Comparison of ENCODE assay signal across 24 mouse cellular contexts in genomic region chr2:10221862-10222261, GRCm38 (mm10).
DNase-seq lines count a peak whose midpoint lies in the region; ATAC-seq and TF ChIP-seq lines count a peak whose summit lies in the region.
"Had no signal": no experiment of that assay in that cellular context is flagged by ENCODE, and none has a peak within 500 bp of the region (broad histone marks: within the 10 kb centered on the region; RNA-seq: fewer than 3 reads in every experiment).

No protein-coding gene starts in this region.

- ATAC-seq in lung, postnatal 0 days, result no peak
- ATAC-seq in intestine, postnatal 0 days, result peak; percentile 64
- ATAC-seq in erythroblast, adult 5-6 weeks (replicated peaks; ENCODE audit: low FRiP score, poor library complexity, severe bottlenecking), result no peak
- ATAC-seq: activated CD4-positive, CD25-positive, alpha-beta regulatory T cell, adult 4 months; forebrain, embryonic 15.5 days had no signal

- 48% methylated on average over 4 of the region's 4 CpGs for WGBS in lung, postnatal 0 days
- 47% methylated on average over 4 of the region's 4 CpGs for WGBS in intestine, postnatal 0 days

- peak; percentile 23 for DNase-seq in lung, postnatal 0 days (ENCODE audit: low spot score)
- no peak for DNase-seq in lung, postnatal 10 days
- DNase-seq in fibroblast of lung, adult 2 months (ENCODE audit: low read depth), result peak; percentile 30
- no peak for DNase-seq in heart, postnatal 25 days (ENCODE audit: low spot score)
- DNase-seq: adrenal gland, postnatal 10 days; adrenal gland, postnatal 36 days; B cell, adult 2 months; cerebellum, adult 18-20 months; cerebellum, adult 9-10 months; cerebellum, postnatal 14 days; gastrocnemius, postnatal 25 days; heart, adult 18-20 months; heart, postnatal 10 days; heart, postnatal 4 days had no signal

- H3K4me3 ChIP-seq in lung, postnatal 0 days (ENCODE audit: low read depth, low read length), result no peak overlapping the region
- no peak overlapping the region for H3K4me3 ChIP-seq in intestine, postnatal 0 days (ENCODE audit: low read depth, low read length)
- H3K4me3 ChIP-seq: forebrain, embryonic 12.5 days; forebrain, embryonic 15.5 days; heart, embryonic 12.5 days; heart, embryonic 15.5 days; hindbrain, embryonic 15.5 days had no signal

- no peak for TF ChIP-seq CTCF in lung, postnatal 0 days (IDR thresholded peaks at IDR 0.05)
- TF ChIP-seq CTCF in intestine, postnatal 0 days (IDR thresholded peaks at IDR 0.05; ENCODE audit: low read depth), result no peak

- intact Hi-C loops in heart, postnatal 25 days (cut with DNase I), result no loop called here

- H3K4me2 ChIP-seq in lung, postnatal 0 days (replicated peaks; ENCODE audit: low read depth, low read length), result no peak overlapping the region
- H3K4me2 ChIP-seq in intestine, postnatal 0 days (replicated peaks; ENCODE audit: low read depth), result no peak overlapping the region
- H3K4me2 ChIP-seq: forebrain, embryonic 12.5 days; forebrain, embryonic 15.5 days; heart, embryonic 12.5 days; heart, embryonic 15.5 days; hindbrain, embryonic 15.5 days had no signal

- no peaks in the 10 kb centered on the region for H3K27me3 ChIP-seq in lung, postnatal 0 days (replicated peaks; ENCODE audit: insufficient read depth, low read length)
- H3K27me3 ChIP-seq in intestine, postnatal 0 days (replicated peaks; ENCODE audit: control insufficient read depth, insufficient read depth, low read length), result no peaks in the 10 kb centered on the region
- H3K27me3 ChIP-seq: CH12.LX; forebrain, embryonic 12.5 days; forebrain, embryonic 15.5 days; heart, embryonic 12.5 days; heart, embryonic 15.5 days; hindbrain, embryonic 15.5 days had no signal

- no peaks in the 10 kb centered on the region for H3K36me3 ChIP-seq in lung, postnatal 0 days (ENCODE audit: insufficient read depth, low read length)
- no peaks in the 10 kb centered on the region for H3K36me3 ChIP-seq in intestine, postnatal 0 days (ENCODE audit: control insufficient read depth, insufficient read depth)
- H3K36me3 ChIP-seq: forebrain, embryonic 12.5 days; forebrain, embryonic 15.5 days; G1E; heart, embryonic 12.5 days; heart, embryonic 15.5 days; hindbrain, embryonic 15.5 days had no signal

- H3K9me3 ChIP-seq in lung, postnatal 0 days (ENCODE audit: low read length), result no peaks in the 10 kb centered on the region
- H3K9me3 ChIP-seq in intestine, postnatal 0 days (ENCODE audit: control insufficient read depth), result no peaks in the 10 kb centered on the region
- H3K9me3 ChIP-seq: forebrain, embryonic 12.5 days; forebrain, embryonic 15.5 days; G1E; heart, embryonic 12.5 days; heart, embryonic 15.5 days; hindbrain, embryonic 15.5 days had no signal

- 0 out of 2 replicates have a peak, but pooled peaks cover 2% of the 10 kb centered on the region for H3K4me1 ChIP-seq in lung, postnatal 0 days (ENCODE audit: insufficient read depth, low read depth, low read length)
- H3K4me1 ChIP-seq in intestine, postnatal 0 days (replicated peaks; ENCODE audit: control insufficient read depth, insufficient read depth, low read length), result no peaks in the 10 kb centered on the region
- H3K4me1 ChIP-seq: heart, embryonic 15.5 days; hindbrain, embryonic 15.5 days had no signal

- no peak for TF ChIP-seq EP300 in lung, postnatal 0 days (IDR thresholded peaks at IDR 0.05)

- no peak overlapping the region for H3K27ac ChIP-seq in lung, postnatal 0 days (ENCODE audit: low read length)
- H3K27ac ChIP-seq in intestine, postnatal 0 days (ENCODE audit: low read depth, low read length), result no peak overlapping the region
- H3K27ac ChIP-seq: forebrain, embryonic 12.5 days; forebrain, embryonic 15.5 days; heart, embryonic 15.5 days; hindbrain, embryonic 15.5 days had no signal

- H3K9ac ChIP-seq in lung, postnatal 0 days (replicated peaks; ENCODE audit: low read depth), result no peak overlapping the region
- no peak overlapping the region for H3K9ac ChIP-seq in intestine, postnatal 0 days (ENCODE audit: low read depth, low read length)
- H3K9ac ChIP-seq: forebrain, embryonic 12.5 days; forebrain, embryonic 15.5 days; heart, embryonic 12.5 days; heart, embryonic 15.5 days; hindbrain, embryonic 15.5 days had no signal

Comparison
In these comparisons a context has a peak if more than half of its experiments do, and no peak if none do; other contexts are left out.
1. DNase-seq: peak in lung, postnatal 0 days (single experiment) and fibroblast of lung, adult 2 months (single experiment); none in lung, postnatal 10 days (single experiment) and heart, postnatal 25 days (single experiment).